Mouse (Mus musculus): ENCODE measurements around the gene Pced1b. TPM values are rescaled to one million over a fixed set of nuclear protein-coding genes. Genes with fewer than 3 reads are reported as not detected.
A peak's percentile ranks its signal among the peaks of the same experiment; 100 is the strongest.
"Not testable (repeated sequence)": the region's sequence is repeated elsewhere in the genome, so short reads cannot be mapped to it uniquely, and the experiment has no call there.

Pced1b gene
- total and polyA plus RNA-seq, 3 experiments, result 6.6 to 36.5 TPM; not detected in 1

- no peak overlapping the region for H3K4me3 ChIP-seq (ENCODE audit: control insufficient read depth in 1 of 2, insufficient read depth in 1 of 2, low read depth in 2 of 2, low read length in 2 of 2)
- peaks cover 0 to 13% of the 10 kb centered on the region in 2 experiments; a peak in 3 of 4 replicates for H3K4me1 ChIP-seq (ENCODE audit: control insufficient read depth in 1 of 2, insufficient read depth in 2 of 2, low read length in 2 of 2)
- H3K36me3 ChIP-seq (ENCODE audit: control insufficient read depth in 1 of 2, insufficient read depth in 2 of 2, low read length in 2 of 2), result peaks cover 2 to 16% of the 10 kb centered on the region in 2 experiments; a peak in 3 of 4 replicates
- TF ChIP-seq USF1 (IDR thresholded peaks at IDR 0.05; ENCODE audit: low read depth, low read length) (peak; percentile 75), USF2 (IDR thresholded peaks at IDR 0.05; ENCODE audit: borderline replicate concordance in 1 of 2, insufficient read depth in 1 of 2, low read depth in 1 of 2, low read length in 2 of 2) (peak in 1 of 2 experiments; percentile 44; a peak in 1 of 4 replicates), MAZ (IDR thresholded peaks at IDR 0.05; ENCODE audit: low read depth, low read length) (no peak)
- DNase-seq (ENCODE audit: low read depth, low spot score), result no peak
- H3K9me3 ChIP-seq (replicated peaks; ENCODE audit: insufficient read depth, low read length), result no peaks in the 10 kb centered on the region
- H3K27me3 ChIP-seq (ENCODE audit: control insufficient read depth in 1 of 2, insufficient read depth in 2 of 2, low read length in 2 of 2), result no peaks in the 10 kb centered on the region
- no peak overlapping the region for H3K27ac ChIP-seq (ENCODE audit: control insufficient read depth, low read depth, low read length)
- no peak overlapping the region for H3K9ac ChIP-seq (ENCODE audit: control insufficient read depth, low read depth, low read length, poor library complexity, severe bottlenecking)
- H3K79me2 ChIP-seq (ENCODE audit: control insufficient read depth, insufficient read depth, low read length, poor library complexity), result no peaks in the 10 kb centered on the region; the same call in 1 of the 2 replicates
These were observed 122.2 kb downstream of the Pced1b start for GRCm38 (mm10) chr15:97369144-97369543.

- no peaks in the 10 kb centered on the region for H3K9me3 ChIP-seq (replicated peaks; ENCODE audit: insufficient read depth, low read length)
- no peak for DNase-seq (ENCODE audit: low read depth, low spot score)
- H3K4me1 ChIP-seq (ENCODE audit: control insufficient read depth in 1 of 2, insufficient read depth in 2 of 2, low read length in 2 of 2), result peaks cover 3 to 23% of the 10 kb centered on the region in 2 experiments
- H3K27me3 ChIP-seq (ENCODE audit: control insufficient read depth in 1 of 2, insufficient read depth in 2 of 2, low read length in 2 of 2), result no peaks in the 10 kb centered on the region
- H3K79me2 ChIP-seq (ENCODE audit: control insufficient read depth, insufficient read depth, low read length, poor library complexity), result no peaks in the 10 kb centered on the region
- TF ChIP-seq SMC3 (IDR thresholded peaks at IDR 0.05; ENCODE audit: low read depth, low read length) (no peak), HCFC1 (IDR thresholded peaks at IDR 0.05; ENCODE audit: low read depth, low read length) (no peak), KAT2A (conservative IDR thresholded peaks at IDR 0.05; ENCODE audit: low read depth, low read length) (no peak), MAZ (IDR thresholded peaks at IDR 0.05; ENCODE audit: low read depth, low read length) (no peak), MEF2A (IDR thresholded peaks at IDR 0.05; ENCODE audit: extremely low read depth, insufficient replicate concordance, low read depth, low read length, poor library complexity, severe bottlenecking) (no peak), POLR2A (IDR thresholded peaks at IDR 0.05; ENCODE audit: control insufficient read depth in 1 of 2, insufficient read depth in 1 of 2, low read depth in 1 of 2, low read length in 2 of 2, poor library complexity in 1 of 2) (no peak), GABPA (IDR thresholded peaks at IDR 0.05; ENCODE audit: low read depth, low read length) (no peak), POLR2AphosphoS5 (IDR thresholded peaks at IDR 0.05; ENCODE audit: borderline replicate concordance, low read depth, low read length) (no peak), RAD21 (IDR thresholded peaks at IDR 0.05; ENCODE audit: low read depth, low read length) (no peak), MYB (IDR thresholded peaks at IDR 0.05; ENCODE audit: low read depth, low read length) (no peak)
- no peak overlapping the region for H3K4me3 ChIP-seq (ENCODE audit: control insufficient read depth in 1 of 2, insufficient read depth in 1 of 2, low read depth in 2 of 2, low read length in 2 of 2)
- peaks cover 2 to 28% of the 10 kb centered on the region in 2 experiments; a peak in 3 of 4 replicates for H3K36me3 ChIP-seq (ENCODE audit: control insufficient read depth in 1 of 2, insufficient read depth in 2 of 2, low read length in 2 of 2)
- no peak overlapping the region for H3K9ac ChIP-seq (ENCODE audit: control insufficient read depth, low read depth, low read length, poor library complexity, severe bottlenecking)
- H3K27ac ChIP-seq (ENCODE audit: control insufficient read depth, low read depth, low read length), result no peak overlapping the region
These were observed 124.0 kb downstream of the Pced1b start for GRCm38 (mm10) chr15:97370880-97371279.

- not testable (repeated sequence) for H3K27ac ChIP-seq (ENCODE audit: control insufficient read depth, low read depth, low read length); H3K27me3 ChIP-seq (ENCODE audit: control insufficient read depth in 1 of 2, insufficient read depth in 2 of 2, low read length in 2 of 2); H3K9me3 ChIP-seq (replicated peaks; ENCODE audit: insufficient read depth, low read length); DNase-seq (ENCODE audit: low read depth, low spot score); H3K79me2 ChIP-seq (ENCODE audit: control insufficient read depth, insufficient read depth, low read length, poor library complexity); H3K4me3 ChIP-seq (ENCODE audit: control insufficient read depth in 1 of 2, insufficient read depth in 1 of 2, low read depth in 2 of 2, low read length in 2 of 2); H3K9ac ChIP-seq (ENCODE audit: control insufficient read depth, low read depth, low read length, poor library complexity, severe bottlenecking)
- H3K4me1 ChIP-seq (ENCODE audit: control insufficient read depth in 1 of 2, insufficient read depth in 2 of 2, low read length in 2 of 2), result peaks cover 3 to 32% of the 10 kb centered on the region in 2 experiments
- peaks cover 0 to 33% of the 10 kb centered on the region in 2 experiments; a peak in 3 of 4 replicates for H3K36me3 ChIP-seq (ENCODE audit: control insufficient read depth in 1 of 2, insufficient read depth in 2 of 2, low read length in 2 of 2)
These were observed 125.1 kb downstream of the Pced1b start for GRCm38 (mm10) chr15:97372043-97372442.
